Mouse (Mus musculus) heart, postnatal 0 days (tissue): ENCODE data around the gene BC067074.

ENCODE experiments used
- CTCF ChIP-seq: IDR thresholded peaks from 2 replicates; pipeline ENCODE4 v1.5.1; 2016; ENCODE audit warnings: antibody characterized with exemption, control low read depth, low read depth
- EP300 ChIP-seq: IDR thresholded peaks from 2 replicates; pipeline ENCODE4 v1.6.1; 2016; ENCODE audit warnings: antibody characterized with exemption, low read depth

GRCm38 (mm10) chr13:113306581-113306980, 13.6 kb downstream of the BC067074 start:
- TF ChIP-seq EP300 (no peak), CTCF (no peak)
